Mouse (Mus musculus) cortical plate, adult 2 months (tissue): ENCODE results near the gene Olfr820.
"Not testable (repeated sequence)": the region's sequence is repeated elsewhere in the genome, so short reads cannot be mapped to it uniquely, and the experiment has no call there.

Source experiments
- CTCF ChIP-seq: fragments of 200-500 bp; IDR thresholded peaks from 2 replicates; pipeline ENCODE4 v1.5.1; 2011; ENCODE audit warnings: mild to moderate bottlenecking, control low read depth, low read length; ENCODE audit not compliant: insufficient read depth; ENCODE audit errors: extremely low read depth
- POLR2A ChIP-seq: fragments of 200-500 bp; IDR thresholded peaks from 2 replicates; pipeline ENCODE4 v1.6.1; 2011; ENCODE audit warnings: mild to moderate bottlenecking, low read length, control low read depth; ENCODE audit not compliant: insufficient read depth; ENCODE audit errors: extremely low read depth

GRCm38 (mm10) chr10:129966232-129966631 lies 46.2 kb upstream of the Olfr820 start:
- TF ChIP-seq POLR2A, CTCF: not testable (repeated sequence)
